Mouse (Mus musculus): ENCODE results near the gene Gm29427. TPM values are rescaled to one million over a fixed set of nuclear protein-coding genes. Genes with fewer than 3 reads are reported as not detected.

Gm29427 gene
- total RNA-seq, 2 experiments from 2014 or later = not detected

DNA sequence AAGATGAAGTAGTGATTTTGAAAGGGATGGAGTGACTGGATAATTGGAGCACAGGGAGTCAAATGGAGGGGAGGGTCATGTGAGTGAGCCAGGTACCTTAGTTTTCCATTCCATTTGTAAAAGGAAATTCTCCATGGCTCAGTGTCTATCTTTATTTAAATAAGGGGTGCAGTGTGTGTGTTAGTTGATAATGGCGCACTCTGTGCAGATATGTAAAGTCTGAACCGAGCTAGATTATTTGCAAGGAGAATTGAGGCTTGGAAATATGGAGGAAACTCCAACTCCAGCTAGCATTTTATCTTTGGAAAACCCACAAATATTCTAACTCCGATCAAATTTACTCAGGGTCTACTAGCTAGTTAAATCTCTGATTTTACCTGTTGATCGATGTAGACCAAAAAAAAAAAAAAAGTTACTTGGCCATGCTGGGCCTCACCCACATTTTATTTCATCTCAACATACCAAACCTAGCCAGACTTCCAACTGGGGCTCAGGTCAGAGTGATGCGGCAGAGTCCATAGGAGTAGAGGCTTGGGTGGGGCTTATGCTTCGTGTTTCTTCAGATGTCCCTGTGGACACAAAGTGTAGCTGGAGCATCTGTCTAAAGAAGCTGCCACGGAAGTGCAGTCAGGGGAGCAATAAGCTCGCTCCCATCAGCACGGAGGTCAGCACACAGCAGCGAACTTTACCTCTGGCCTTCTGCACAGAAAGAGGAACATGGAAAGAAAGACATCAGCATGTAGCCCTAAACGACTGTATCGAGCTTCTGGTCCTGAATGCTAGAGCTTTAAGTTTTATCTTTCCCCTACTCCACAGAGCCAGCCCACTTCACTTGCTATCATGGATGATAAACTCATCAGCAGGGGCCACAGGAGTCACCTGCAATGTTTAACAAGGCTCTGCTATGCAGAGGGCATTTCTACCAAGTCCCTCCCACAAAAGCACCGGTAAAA is 17.4 kb upstream of the Gm29427 start:
- DNase-seq (ENCODE audit: low spot score in 2 of 2) = no peak
- intact Hi-C loops (cut with DNase I) = no loop called here

DNA sequence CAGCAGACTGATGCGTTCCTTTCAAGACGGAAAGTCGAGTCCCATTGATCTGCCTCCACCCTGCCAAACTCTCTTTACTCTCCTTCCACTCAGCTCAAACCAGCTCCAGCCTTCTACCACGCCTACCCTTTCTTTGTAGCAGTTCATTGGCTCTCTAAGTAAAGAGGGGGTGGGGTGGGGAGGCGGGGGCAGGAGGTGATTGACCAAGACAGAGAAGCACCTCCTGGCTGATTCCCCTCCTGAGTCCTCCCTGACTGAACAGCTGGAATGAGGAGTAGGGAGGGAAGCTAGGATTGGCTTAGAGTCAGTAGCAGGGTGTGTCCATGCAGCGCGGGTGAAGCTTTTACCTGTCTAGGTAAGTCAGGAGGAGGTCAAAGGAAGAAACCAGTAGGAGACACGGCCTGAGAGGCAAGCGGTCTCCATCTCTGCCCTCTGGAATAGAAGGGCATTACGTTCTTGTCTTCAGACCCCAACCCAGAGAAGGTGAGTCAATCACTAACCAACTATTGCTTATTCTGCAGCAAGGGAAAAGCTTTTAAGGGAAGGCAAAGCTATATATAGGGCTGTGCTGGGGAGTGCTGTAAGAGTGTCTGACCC is 16.2 kb upstream of the Gm29427 start, which contains the start of gene AA986860:
Gene AA986860, plus strand, starts transcription at position 236 of the 597 bp plus-strand sequence.
- intact Hi-C loops (cut with DNase I) = no loop called here
- DNase-seq (ENCODE audit: low spot score in 2 of 2) = no peak

DNA sequence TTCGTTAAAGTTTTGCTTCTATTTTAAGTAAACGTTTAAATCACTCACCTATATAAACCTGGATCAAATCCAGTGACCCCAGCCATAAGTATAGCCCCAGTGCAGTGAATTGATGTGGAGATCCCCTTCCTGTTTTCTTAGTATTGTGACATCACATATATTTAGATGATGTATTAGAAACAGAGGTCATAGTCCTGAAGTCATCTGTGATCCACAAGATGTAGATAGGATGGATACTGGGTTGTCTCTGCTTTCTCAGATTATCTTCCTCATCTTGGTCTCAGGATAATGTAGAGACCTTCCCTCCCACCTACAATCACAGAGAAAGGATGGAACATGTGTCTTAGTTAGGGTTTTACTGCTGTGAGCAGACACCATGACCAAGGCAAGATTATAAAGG is 13.6 kb upstream of the Gm29427 start, which contains the start of gene Pfkfb2:
Gene Pfkfb2, minus strand, starts transcription at position 101 of the 400 bp plus-strand sequence.
- no peak for DNase-seq (ENCODE audit: low spot score in 2 of 2)
- intact Hi-C loops (cut with DNase I) = no loop called here

DNA sequence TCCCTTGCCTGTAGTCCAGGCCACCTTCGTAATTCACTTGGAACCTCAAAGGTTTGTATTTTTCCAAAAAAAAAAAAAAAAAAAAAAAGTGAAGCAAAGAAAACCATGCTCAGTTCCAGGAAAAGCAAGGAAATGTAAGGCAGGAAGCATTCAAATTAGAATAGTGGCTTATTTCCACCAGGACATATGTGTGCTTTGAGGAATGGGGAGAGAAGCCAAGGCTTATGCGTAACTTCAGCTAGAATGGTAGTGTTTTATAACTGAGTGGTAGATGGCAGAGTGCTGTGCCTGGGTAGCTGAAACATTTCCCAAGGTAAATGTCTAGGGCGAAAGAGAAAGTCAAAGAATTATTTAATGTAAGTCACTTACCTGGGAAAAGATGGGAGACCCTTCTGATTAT is 13.1 kb upstream of the Gm29427 start:
- DNase-seq (ENCODE audit: low spot score in 2 of 2) = no peak
- intact Hi-C loops (cut with DNase I) = no loop called here

DNA sequence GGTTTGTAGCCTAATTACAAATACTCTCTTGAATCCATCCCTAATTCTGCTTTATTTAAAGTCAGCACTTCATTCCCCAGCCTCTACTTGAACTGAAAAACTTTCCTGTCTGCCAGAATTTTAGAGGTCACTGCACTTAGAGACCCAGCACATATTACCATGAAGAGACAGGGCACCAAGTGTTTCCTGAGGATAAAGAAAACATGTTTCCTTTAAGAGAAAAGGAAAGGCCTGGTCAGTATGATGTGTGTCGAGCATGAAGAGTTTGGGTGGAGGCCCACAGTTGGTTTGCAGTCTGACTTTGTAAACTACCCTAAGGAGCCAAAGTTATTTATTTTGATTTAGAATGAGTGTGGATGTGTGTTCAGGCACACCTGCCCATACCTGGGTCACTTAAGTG is 12.5 kb upstream of the Gm29427 start:
- intact Hi-C loops (cut with DNase I) = no loop called here
- DNase-seq (ENCODE audit: low spot score in 2 of 2) = no peak

DNA sequence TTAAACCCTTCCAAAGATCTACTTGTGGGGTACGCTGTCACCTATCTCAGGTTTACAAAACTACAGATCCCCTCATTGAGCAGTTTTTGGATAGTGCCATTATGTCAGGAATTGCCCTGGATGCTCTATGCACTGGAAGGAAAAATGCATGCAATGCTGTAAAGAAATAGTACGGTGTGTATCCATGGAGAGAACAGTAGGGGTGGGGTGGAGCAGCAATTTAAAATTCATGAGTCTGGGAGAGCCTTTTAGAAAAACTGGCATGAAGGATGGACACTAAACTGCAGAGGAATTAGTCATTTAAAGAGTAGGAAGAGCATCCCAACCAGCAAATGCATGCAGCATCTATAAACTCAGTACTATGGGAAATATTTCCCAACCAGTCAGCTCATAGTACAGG is 10.8 kb upstream of the Gm29427 start:
- no peak for DNase-seq (ENCODE audit: low spot score in 2 of 2)
- intact Hi-C loops (cut with DNase I) = no loop called here

DNA sequence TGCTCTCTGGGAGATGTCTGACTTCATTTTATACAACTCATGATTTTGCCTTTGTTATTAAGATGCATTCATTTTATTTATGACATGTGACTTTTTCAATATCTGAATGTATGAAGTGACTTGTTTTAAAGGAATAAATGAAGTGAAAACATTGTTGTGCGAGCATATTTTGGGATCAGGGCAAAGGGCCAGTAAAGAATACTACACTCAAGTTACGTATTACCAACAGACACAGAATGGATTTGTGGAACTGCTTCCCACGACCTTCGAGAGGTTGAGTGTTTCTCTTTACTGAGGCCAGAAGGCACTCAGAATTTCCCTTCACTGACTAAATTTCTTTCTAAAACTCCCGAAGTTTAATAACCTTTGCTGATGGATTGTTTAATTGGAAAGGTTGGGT is 8.6 kb upstream of the Gm29427 start:
- intact Hi-C loops (cut with DNase I) = no loop called here
- no peak for DNase-seq (ENCODE audit: low spot score in 2 of 2)

DNA sequence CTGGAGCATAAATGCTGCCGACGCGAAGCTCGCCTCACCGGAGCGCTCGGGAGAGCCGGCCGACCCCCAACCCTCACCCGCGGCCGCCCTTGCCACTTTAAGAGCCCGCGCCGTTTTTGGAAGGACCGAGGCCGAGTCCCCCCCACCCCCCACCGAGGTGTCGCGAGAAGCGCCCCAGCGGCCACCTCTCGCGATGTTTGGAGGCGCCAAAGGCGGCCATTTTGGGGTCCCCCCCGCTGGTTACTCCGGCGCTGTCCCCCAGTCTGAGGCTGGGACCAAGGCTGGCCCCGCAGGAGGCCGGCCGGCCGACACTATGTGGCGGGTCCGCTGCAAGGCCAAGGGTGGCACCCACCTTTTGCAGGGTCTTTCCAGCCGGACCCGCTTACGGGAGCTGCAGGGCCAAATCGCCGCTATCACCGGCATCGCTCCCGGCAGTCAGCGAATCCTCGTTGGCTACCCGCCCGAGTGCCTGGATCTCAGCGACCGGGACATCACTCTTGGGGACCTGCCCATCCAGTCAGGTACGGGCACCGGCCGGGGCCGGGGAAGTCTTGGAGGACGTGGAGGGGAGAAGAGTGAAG is 1.8 kb upstream of the Gm29427 start, which contains the start of gene Yod1:
Gene Yod1, plus strand, starts transcription at position 37 of the 581 bp plus-strand sequence.
- intact Hi-C loops (cut with DNase I) = no loop called here
- DNase-seq (ENCODE audit: low spot score in 2 of 2) = peak; percentile 89 to 90

DNA sequence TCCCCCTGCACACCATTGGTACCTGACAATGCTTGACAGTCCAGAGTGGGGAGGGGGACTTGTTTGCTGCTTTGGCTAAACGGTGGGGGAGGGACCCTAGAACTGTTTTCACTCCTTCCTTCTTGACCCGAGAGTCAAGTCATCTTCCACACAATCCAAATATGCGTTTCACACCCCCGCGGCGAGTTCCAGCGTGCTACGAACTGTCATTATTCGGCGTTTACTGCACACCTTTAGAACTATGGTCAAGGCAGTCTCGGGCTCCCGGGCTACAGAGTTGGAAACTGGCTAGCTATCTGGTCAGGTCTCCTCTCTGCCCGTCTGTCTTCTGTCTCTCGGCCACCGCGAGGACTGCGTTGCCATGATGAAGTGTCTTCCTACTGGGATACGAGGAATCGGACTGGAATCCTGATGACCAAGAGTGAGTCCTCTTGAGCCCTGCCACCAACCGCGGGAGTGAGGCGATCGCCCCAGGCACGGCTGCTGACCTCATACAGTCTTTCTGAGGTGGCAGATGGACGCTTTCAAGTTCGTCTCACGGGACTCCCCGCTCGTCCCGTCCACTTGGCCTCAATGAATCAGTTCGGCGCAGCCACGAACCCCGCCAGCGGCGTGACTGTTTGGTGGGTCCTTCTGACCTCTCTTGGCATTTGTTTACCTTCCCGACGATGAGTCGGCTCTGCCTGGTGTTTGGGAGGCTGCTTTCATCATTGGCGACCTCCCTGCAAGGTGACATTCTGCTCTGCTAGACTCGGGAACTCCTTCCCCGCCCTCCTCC is 1.1 kb upstream of the Gm29427 start:
- DNase-seq (ENCODE audit: low spot score in 2 of 2) = no peak
- intact Hi-C loops (cut with DNase I) = no loop called here

DNA sequence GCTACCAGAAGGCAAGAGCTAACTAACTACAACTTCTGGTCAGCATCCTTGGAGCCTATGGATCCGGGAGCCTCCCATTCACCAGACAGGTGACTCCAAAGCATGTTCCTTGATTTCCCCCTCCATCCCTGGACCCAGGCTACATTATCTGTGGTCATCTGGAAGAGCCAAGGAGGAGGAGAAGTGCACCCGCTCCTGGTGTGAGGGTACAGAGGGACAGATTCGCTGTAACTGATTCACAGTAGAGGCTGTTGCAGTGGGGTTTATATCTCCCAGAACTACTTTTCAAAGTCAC is 566 bp upstream of the Gm29427 start:
- DNase-seq (ENCODE audit: low spot score in 2 of 2) = no peak
- intact Hi-C loops (cut with DNase I) = no loop called here

DNA sequence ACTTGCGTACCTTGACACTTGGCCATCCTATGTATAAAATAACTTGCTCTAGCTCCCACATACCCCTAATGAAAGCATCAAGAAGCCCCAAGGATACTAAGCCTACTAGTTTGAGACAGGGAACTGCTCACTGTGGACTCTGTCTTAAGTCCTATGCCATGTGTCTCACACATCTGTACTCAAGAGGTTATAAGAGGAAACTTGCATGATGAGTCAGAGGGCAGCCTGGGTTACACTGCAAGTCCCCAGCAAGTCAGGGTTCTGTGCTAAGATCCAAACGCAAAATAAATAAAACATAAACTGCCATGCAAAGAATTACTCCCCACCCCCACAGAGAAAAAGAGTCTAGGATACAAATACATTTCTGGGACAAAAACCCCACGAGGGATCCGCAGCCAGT is 1.6 kb downstream of the Gm29427 start:
- intact Hi-C loops (cut with DNase I) = no loop called here
- no peak for DNase-seq (ENCODE audit: low spot score in 2 of 2)

DNA sequence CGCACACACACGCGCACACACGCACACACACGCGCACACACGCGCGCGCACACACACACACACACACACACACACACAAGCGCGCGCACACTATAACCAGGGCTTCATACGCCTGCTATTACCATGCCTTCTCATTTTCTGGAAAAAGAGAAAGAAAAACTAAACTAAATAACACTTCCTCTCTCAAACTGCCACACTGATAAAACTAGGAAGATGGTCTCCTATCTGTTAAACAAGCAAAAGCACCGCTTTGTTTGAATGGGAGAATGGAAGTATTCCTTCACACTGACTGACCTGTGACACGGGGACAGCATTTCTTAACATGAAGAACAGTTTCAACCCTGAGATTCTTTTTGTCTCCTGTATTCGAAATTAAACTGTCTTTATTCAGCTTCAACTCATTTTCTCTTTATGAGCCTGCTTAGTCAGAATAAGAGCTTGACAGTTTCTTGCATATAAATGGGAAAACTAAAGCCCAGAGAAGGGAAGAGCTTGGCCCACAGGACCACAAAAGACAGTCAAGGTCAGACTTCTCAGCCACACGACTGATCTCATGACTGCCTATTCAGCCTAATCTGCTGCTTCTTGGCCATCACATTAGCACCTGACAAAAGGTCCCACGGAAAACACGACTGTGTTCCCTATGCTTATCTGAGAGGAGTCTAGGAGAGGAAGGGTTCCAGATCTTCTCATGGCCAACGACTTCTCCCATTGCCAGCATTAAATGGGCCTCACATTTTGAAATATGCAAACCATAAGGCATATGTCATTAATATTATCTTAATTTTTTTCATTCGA is 5.1 kb downstream of the Gm29427 start:
- no peak for DNase-seq (ENCODE audit: low spot score in 2 of 2)
- intact Hi-C loops (cut with DNase I) = no loop called here

DNA sequence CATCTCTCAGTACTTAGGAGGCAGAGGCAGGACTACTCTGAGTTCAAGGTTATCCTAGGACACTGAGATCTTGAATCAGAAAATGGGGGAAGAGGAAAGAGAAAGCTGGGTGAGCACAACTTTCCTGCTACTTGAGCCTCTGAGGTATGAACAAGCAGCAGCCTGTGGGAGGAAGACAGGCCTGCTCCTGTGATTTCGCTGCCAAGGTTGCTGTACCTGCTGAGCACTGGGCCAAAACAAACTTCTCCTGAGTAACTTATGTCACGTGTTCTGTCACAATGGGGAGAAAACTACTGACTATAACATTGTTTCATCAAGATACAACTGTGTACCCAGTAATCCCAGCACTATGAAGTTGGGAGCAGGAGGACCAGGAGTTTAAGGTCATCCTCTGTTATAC is 12.0 kb downstream of the Gm29427 start:
- DNase-seq (ENCODE audit: low spot score in 2 of 2) = no peak
- intact Hi-C loops (cut with DNase I) = no loop called here

DNA sequence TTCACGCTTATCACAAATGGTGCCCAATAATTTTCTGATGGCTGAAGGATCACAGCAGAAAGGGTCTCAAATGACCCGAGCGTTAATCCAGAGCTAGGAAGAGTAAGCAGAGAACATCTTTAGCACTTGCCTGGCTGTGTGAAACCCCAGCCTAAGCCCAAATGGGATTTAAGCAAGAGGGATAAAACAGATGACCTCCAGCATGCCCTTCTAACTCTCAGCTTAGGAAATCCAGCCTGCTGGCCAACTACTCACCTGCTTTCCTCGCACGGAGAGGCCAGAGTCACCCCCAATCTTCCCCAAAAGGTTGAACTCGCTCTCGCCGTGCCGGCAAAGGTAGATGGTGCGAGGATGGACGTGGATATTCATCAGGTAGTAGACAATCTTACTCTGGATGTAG is 13.6 kb downstream of the Gm29427 start:
- intact Hi-C loops (cut with DNase I) = no loop called here
- DNase-seq (ENCODE audit: low spot score in 2 of 2) = no peak

DNA sequence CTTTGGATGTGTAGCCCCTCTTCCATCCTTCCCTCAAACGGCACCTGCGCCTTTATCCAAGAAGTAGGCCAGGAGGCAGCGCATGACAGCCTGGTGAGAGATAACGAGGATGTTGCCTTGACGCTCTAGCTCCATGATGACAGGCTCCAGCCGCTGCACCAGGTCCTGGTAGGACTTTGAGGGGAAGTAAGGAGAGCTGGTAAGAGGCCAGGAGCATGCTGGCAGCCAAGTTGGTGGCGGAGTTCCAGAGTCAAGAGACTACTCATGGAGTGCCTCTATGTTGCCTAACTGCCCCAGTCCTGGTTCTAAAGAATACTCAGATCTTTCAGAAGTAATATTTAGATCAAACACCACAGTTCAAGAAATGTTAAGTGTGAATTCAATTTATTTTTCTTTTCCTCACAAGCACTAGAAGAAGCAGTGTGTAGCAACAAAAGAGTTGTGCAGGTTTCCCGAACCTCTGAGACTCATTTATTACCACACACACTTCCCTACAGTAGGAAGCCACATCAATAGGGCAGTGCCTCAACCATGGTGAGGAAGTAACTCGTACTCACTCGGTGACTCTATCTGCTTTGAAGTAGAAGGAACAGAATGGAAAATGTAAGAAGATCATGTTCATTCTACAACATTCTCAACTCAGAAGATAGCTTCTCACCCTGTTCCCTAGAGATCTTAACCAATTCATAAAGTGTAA is 15.5 kb downstream of the Gm29427 start:
- peak in 1 of 2 experiments; percentile 19 for DNase-seq (ENCODE audit: low spot score in 2 of 2)
- intact Hi-C loops (cut with DNase I) = loop anchor here (10.0 kb wide), 1 partner anchor 75 kb away; no protein-coding TSS in a partner anchor

DNA sequence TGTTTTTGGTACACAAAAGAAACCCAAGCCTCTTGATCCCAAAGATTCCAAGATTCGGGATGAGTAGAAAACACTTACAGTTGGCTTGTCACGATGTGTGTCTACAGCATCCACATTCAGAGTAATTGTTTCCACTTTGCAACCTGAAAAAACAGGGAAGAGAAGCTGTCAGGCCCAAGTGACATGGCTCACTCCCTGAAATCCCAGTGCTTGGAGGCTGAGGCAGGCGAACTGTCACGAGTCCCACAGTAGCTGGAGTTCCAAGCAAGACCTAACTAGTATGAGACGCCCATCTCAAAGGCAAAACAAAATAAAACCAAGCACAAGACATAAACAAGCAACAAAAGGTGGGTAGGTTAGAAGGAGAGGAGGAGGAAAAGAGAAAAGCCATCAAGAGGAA is 17.0 kb downstream of the Gm29427 start:
- intact Hi-C loops (cut with DNase I) = loop anchor here (10.0 kb wide), 1 partner anchor 76 kb away; no protein-coding TSS in a partner anchor
- DNase-seq (ENCODE audit: low spot score in 2 of 2) = no peak

DNA sequence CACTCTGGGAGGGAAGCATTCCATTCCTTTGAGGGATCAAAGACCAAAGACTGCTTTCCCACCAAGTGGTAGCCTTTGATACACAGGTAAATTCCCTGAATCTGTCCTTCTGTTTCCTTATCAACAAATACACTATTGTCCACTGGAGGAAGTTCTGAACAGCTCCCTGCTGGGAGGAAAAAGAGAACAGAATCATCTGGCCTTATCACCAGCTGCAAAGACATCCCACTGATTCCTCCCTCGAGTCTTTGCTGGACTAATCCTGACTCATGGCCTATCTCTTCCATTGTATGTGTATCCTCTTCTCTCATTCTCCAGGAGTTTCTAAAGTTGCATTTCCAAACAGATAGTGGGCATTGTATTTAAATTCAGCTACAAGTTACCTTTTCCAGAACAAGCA is 31.7 kb downstream of the Gm29427 start:
- DNase-seq (ENCODE audit: low spot score in 2 of 2) = no peak
- intact Hi-C loops (cut with DNase I) = no loop called here

DNA sequence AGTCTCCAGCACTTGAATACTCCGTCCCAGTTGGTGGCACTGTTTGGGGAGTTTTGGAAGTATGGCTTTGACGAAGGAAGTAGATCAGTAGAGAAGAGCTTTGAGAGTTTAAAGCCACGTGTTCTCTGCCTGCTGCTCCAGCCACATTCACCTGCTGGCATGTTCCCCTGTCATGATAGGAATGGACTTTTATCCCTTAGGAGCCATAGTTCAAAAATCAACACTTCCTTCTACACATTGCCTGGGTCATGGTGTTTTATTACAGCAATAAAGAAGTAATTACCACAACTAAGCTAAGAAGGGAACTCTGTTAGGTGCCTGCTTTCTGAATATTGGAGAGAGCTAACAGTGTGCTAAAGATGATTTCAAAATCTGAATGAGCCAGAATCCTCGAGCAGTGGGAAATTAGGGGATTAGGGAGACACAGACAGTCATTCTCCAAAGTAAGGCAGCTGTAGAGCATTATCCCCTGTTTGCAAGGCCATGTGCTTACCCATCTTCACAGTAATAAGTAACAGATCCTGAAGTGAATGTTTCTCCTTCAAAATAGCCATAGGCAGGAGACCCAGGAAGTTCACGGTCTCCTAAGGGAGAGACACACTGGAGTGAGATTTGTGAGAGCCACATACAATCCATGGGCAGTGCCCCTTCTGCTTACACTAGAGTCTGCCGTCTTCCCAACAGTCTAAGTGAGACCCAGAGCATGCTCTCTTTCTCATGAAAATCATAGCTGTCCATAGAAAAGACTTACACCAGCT is 33.8 kb downstream of the Gm29427 start:
- no peak for DNase-seq (ENCODE audit: low spot score in 2 of 2)
- intact Hi-C loops (cut with DNase I) = no loop called here

Measured in left cerebral cortex, postnatal 36 days (tissue).